Mouse (Mus musculus) adrenal gland, adult 2 months (tissue): ENCODE measurements around the gene Vat1. TPM values are rescaled to one million over a fixed set of nuclear protein-coding genes. Genes with fewer than 3 reads are reported as not detected.

ENCODE experiments used
- microRNA-seq, 2 experiments: library from miRNA; unstranded; fragments of <30 nt; microRNA quantifications; one replicate each; pipeline ENCODE4 v1.2.0; 2021
- polyA plus RNA-seq: library from polyadenylated mRNA; depleted of rRNA; stranded (reverse); fragments of >200 nt; gene quantifications from 2 replicates; pipeline ENCODE4 v1.2.3, GENCODE M21; 2012; rRNA removed
- total RNA-seq, 2 experiments: library from RNA; stranded (reverse); gene quantifications; 2 replicates each; pipeline ENCODE4 v1.2.3; 2021

The Vat1 gene
- total and polyA plus RNA-seq, 3 experiments, result 95.6 to 189 (median 157) TPM

Small RNAs within 50 kb of the gene (microRNA-seq; reads per million reads assigned to microRNA genes)
- 0 to 0.88 reads per million in 2 experiments for gene Mir6929

Other genes starting within 250 kb of the Vat1 start
- 10 to 100 TPM; 31.3 to 35.0 TPM for gene Ezh1, start 239.8 kb downstream of the Vat1 start, total RNA-seq
- gene Ezh1, start 239.8 kb downstream of the Vat1 start, polyA plus RNA-seq, result 17.1 and 20.1 TPM in 2 replicates
- gene Ramp2, start 220.2 kb downstream of the Vat1 start, total RNA-seq, result 10 to 100 TPM; 46.5 to 46.9 TPM
- 109 and 114 TPM in 2 replicates for gene Ramp2, start 220.2 kb downstream of the Vat1 start, polyA plus RNA-seq
- gene Vps25, start 212.5 kb downstream of the Vat1 start, total RNA-seq, result 100 to 1,000 TPM; 102 to 116 TPM
- 186 and 204 TPM in 2 replicates for gene Vps25, start 212.5 kb downstream of the Vat1 start, polyA plus RNA-seq
- gene Wnk4, start 205.7 kb downstream of the Vat1 start, total RNA-seq, result 1 to 10 TPM; 2.1 to 3.7 TPM
- gene Wnk4, start 205.7 kb downstream of the Vat1 start, polyA plus RNA-seq, result 0.62 and 0.94 TPM in 2 replicates
- under 1 TPM; 0.32 to 0.38 TPM for gene Cntd1, start 187.2 kb downstream of the Vat1 start, total RNA-seq
- 0.06 and 0.11 TPM in 2 replicates for gene Cntd1, start 187.2 kb downstream of the Vat1 start, polyA plus RNA-seq
- 10 to 100 TPM; 68.3 to 84.3 TPM for gene Coa3, start 187.1 kb downstream of the Vat1 start, total RNA-seq
- gene Coa3, start 187.1 kb downstream of the Vat1 start, polyA plus RNA-seq, result 380 and 465 TPM in 2 replicates
- gene Becn1, start 163.9 kb downstream of the Vat1 start, total RNA-seq, result 100 to 1,000 TPM; 107 to 160 TPM
- 81.6 and 126 TPM in 2 replicates for gene Becn1, start 163.9 kb downstream of the Vat1 start, polyA plus RNA-seq
- 100 to 1,000 TPM; 129 to 161 TPM for gene Psme3, start 150.0 kb downstream of the Vat1 start, total RNA-seq
- 31.7 and 45.2 TPM in 2 replicates for gene Psme3, start 150.0 kb downstream of the Vat1 start, polyA plus RNA-seq
- gene Aoc2, start 141.2 kb downstream of the Vat1 start, total RNA-seq, result 1 to 10 TPM; 4.9 to 5.5 TPM
- gene Aoc2, start 141.2 kb downstream of the Vat1 start, polyA plus RNA-seq, result 6.3 and 7.7 TPM in 2 replicates
- 10 to 100 TPM; 48.4 to 76.6 TPM for gene Aoc3, start 135.6 kb downstream of the Vat1 start, total RNA-seq
- gene Aoc3, start 135.6 kb downstream of the Vat1 start, polyA plus RNA-seq, result 69.3 and 101 TPM in 2 replicates
- gene G6pc, start 98.7 kb downstream of the Vat1 start, total RNA-seq, result 10 to 100 TPM in 1 of 2 experiments, 1 to 10 TPM in 1; 1.8 to 24.0 TPM
- gene G6pc, start 98.7 kb downstream of the Vat1 start, polyA plus RNA-seq, result 0.13 and 0.26 TPM in 2 replicates
- 10 to 100 TPM; 21.8 to 38.2 TPM for gene Aarsd1, start 48.6 kb downstream of the Vat1 start, total RNA-seq
- gene Aarsd1, start 48.6 kb downstream of the Vat1 start, polyA plus RNA-seq, result 25.0 and 28.1 TPM in 2 replicates
- 1 to 10 TPM; 1.9 to 5.6 TPM for gene Gm27029, start 41.4 kb downstream of the Vat1 start, total RNA-seq
- gene Gm27029, start 41.4 kb downstream of the Vat1 start, polyA plus RNA-seq, result 0.24 TPM in 1 of 2 replicates, not detected in the other
- 10 to 100 TPM; 23.7 to 24.4 TPM for gene Rundc1, start 41.1 kb downstream of the Vat1 start, total RNA-seq
- gene Rundc1, start 41.1 kb downstream of the Vat1 start, polyA plus RNA-seq, result 22.0 and 22.1 TPM in 2 replicates
- 1 to 10 TPM; 2.1 to 4.3 TPM for gene Ptges3l, start 40.9 kb downstream of the Vat1 start, total RNA-seq
- gene Ptges3l, start 40.9 kb downstream of the Vat1 start, polyA plus RNA-seq, result 0.93 and 1.1 TPM in 2 replicates
- gene Rpl27, start 23.9 kb downstream of the Vat1 start, total RNA-seq, result 10 to 100 TPM; 34.0 to 75.2 TPM
- gene Rpl27, start 23.9 kb downstream of the Vat1 start, polyA plus RNA-seq, result 133 and 183 TPM in 2 replicates
- gene Ifi35, start 17.8 kb downstream of the Vat1 start, total RNA-seq, result 10 to 100 TPM; 33.2 to 40.5 TPM
- 32.3 and 44.1 TPM in 2 replicates for gene Ifi35, start 17.8 kb downstream of the Vat1 start, polyA plus RNA-seq
- 10 to 100 TPM in 1 of 2 experiments, 1 to 10 TPM in 1; 6.0 to 12.9 TPM for gene Rnd2, start 1.2 kb downstream of the Vat1 start, total RNA-seq
- gene Rnd2, start 1.2 kb downstream of the Vat1 start, polyA plus RNA-seq, result 6.0 and 11.3 TPM in 2 replicates
- 1 to 10 TPM in 1 of 2 experiments, under 1 TPM in 1; 0.84 to 1.3 TPM for gene Brca1, start 85.7 kb upstream of the Vat1 start, total RNA-seq
- gene Brca1, start 85.7 kb upstream of the Vat1 start, polyA plus RNA-seq, result 0.11 and 0.20 TPM in 2 replicates
- gene Nbr1, start 85.9 kb upstream of the Vat1 start, total RNA-seq, result 100 to 1,000 TPM; 130 to 134 TPM
- 121 and 141 TPM in 2 replicates for gene Nbr1, start 85.9 kb upstream of the Vat1 start, polyA plus RNA-seq
- 10 to 100 TPM; 14.4 to 17.0 TPM for gene Tmem106a, start 116.0 kb upstream of the Vat1 start, total RNA-seq
- gene Tmem106a, start 116.0 kb upstream of the Vat1 start, polyA plus RNA-seq, result 25.1 and 28.6 TPM in 2 replicates
- not detected for gene Gm11634, start 133.0 kb upstream of the Vat1 start, total RNA-seq
- gene Gm11634, start 133.0 kb upstream of the Vat1 start, polyA plus RNA-seq, result not detected in 2 replicates
- 10 to 100 TPM; 28.7 to 29.8 TPM for gene Rdm1, start 161.0 kb upstream of the Vat1 start, total RNA-seq
- gene Rdm1, start 161.0 kb upstream of the Vat1 start, polyA plus RNA-seq, result 17.5 and 19.9 TPM in 2 replicates
- 10 to 100 TPM; 10.8 to 16.6 TPM for gene Arl4d, start 199.3 kb upstream of the Vat1 start, total RNA-seq
- gene Arl4d, start 199.3 kb upstream of the Vat1 start, polyA plus RNA-seq, result 4.0 and 4.8 TPM in 2 replicates